Mouse (Mus musculus): ENCODE results near the gene Vmn2r63.
"Not testable (repeated sequence)": the region's sequence is repeated elsewhere in the genome, so short reads cannot be mapped to it uniquely, and the experiment has no call there.

Vmn2r63 gene

GRCm38 (mm10) chr7:42933722-42934121, at the start of gene Vmn2r63:
Gene Vmn2r63 (minus strand): TSS chr7:42933822.
- DNase-seq (ENCODE audit: low spot score): not testable (repeated sequence)

GRCm38 (mm10) chr7:42980739-42981138, 47.1 kb upstream of the Vmn2r63 start:
- no peak for DNase-seq (ENCODE audit: low spot score)

- DNase-seq (ENCODE audit: low spot score): no peak
Measured at GRCm38 (mm10) chr7:42980098-42980497, 46.5 kb upstream of the Vmn2r63 start.

- no peak for DNase-seq (ENCODE audit: low spot score)
Measured at GRCm38 (mm10) chr7:42965246-42965645, 31.6 kb upstream of the Vmn2r63 start.

- DNase-seq (ENCODE audit: low spot score): not testable (repeated sequence)
Measured at GRCm38 (mm10) chr7:42898067-42898466, 35.6 kb downstream of the Vmn2r63 start.

- no peak for DNase-seq (ENCODE audit: low spot score)
Measured at GRCm38 (mm10) chr7:42878090-42878489, 55.5 kb downstream of the Vmn2r63 start.

- not testable (repeated sequence) for DNase-seq (ENCODE audit: low spot score)
Measured at GRCm38 (mm10) chr7:42866801-42867458, 66.7 kb downstream of the Vmn2r63 start, which contains the start of gene Gm2381. Gene Gm2381 (minus strand): TSS chr7:42867234.

Measured in MN1 (cell line).